14 mouse cellular contexts compared by ENCODE assay signal in genomic region chr13:91591863-91592262, GRCm38 (mm10).
DNase-seq lines count a peak whose midpoint lies in the region; ATAC-seq and TF ChIP-seq lines count a peak whose summit lies in the region.
"Had no signal": no experiment of that assay in that cellular context is flagged by ENCODE, and none has a peak within 500 bp of the region (broad histone marks: within the 10 kb centered on the region; RNA-seq: fewer than 3 reads in every experiment).

No protein-coding gene starts in this region.

- no peak overlapping the region for H3K4me3 ChIP-seq in forebrain, embryonic 13.5 days
- no peak overlapping the region for H3K4me3 ChIP-seq in forebrain, postnatal 0 days (ENCODE audit: low read depth, low read length)
- no peak overlapping the region for H3K4me3 ChIP-seq in cerebellum, adult 2 months (replicated peaks; ENCODE audit: insufficient read depth, low read depth, low read length)
- H3K4me3 ChIP-seq in heart, embryonic 10.5 days, result no peak overlapping the region
- H3K4me3 ChIP-seq: gastrocnemius, adult 2 months; liver, embryonic 15.5 days had no signal

- no peaks in the 10 kb centered on the region for H3K27me3 ChIP-seq in forebrain, embryonic 13.5 days
- no peaks in the 10 kb centered on the region for H3K27me3 ChIP-seq in forebrain, postnatal 0 days (ENCODE audit: insufficient read depth, low read length)
- no peaks in the 10 kb centered on the region for H3K27me3 ChIP-seq in cerebellum, adult 2 months (ENCODE audit: control insufficient read depth, insufficient read depth, low read length)
- H3K27me3 ChIP-seq in heart, embryonic 10.5 days (ENCODE audit: insufficient read depth, poor library complexity, severe bottlenecking), result no peaks in the 10 kb centered on the region
- H3K27me3 ChIP-seq: CH12.LX; liver, embryonic 15.5 days had no signal

- peak; percentile 58; the same call in 1 of the 2 replicates for ATAC-seq in forebrain, embryonic 13.5 days
- no peak for ATAC-seq in forebrain, postnatal 0 days

- no peak overlapping the region for H3K4me2 ChIP-seq in forebrain, embryonic 13.5 days
- no peak overlapping the region for H3K4me2 ChIP-seq in forebrain, postnatal 0 days (ENCODE audit: low read depth)
- H3K4me2 ChIP-seq: liver, embryonic 15.5 days had no signal

- TF ChIP-seq CTCF in forebrain, postnatal 0 days (IDR thresholded peaks at IDR 0.05; ENCODE audit: low read depth), result no peak
- no peak for TF ChIP-seq CTCF in cerebellum, adult 2 months (IDR thresholded peaks at IDR 0.05; ENCODE audit: borderline replicate concordance, insufficient read depth, low read depth, low read length)

- no peak overlapping the region for H3K9ac ChIP-seq in forebrain, embryonic 13.5 days
- no peak overlapping the region for H3K9ac ChIP-seq in forebrain, postnatal 0 days
- H3K9ac ChIP-seq: liver, embryonic 15.5 days had no signal

- H3K4me1 ChIP-seq in forebrain, embryonic 13.5 days, result no peaks in the 10 kb centered on the region
- no peaks in the 10 kb centered on the region for H3K4me1 ChIP-seq in forebrain, postnatal 0 days (ENCODE audit: insufficient read depth)
- peaks cover 4% of the 10 kb centered on the region for H3K4me1 ChIP-seq in cerebellum, adult 2 months (ENCODE audit: control insufficient read depth, insufficient read depth, low read length)
- no peaks in the 10 kb centered on the region for H3K4me1 ChIP-seq in heart, embryonic 10.5 days
- H3K4me1 ChIP-seq: liver, embryonic 15.5 days had no signal

- DNase-seq in forebrain, postnatal 0 days, result no peak
- DNase-seq in layer of hippocampus, adult 11-12 months (ENCODE audit: low spot score), result peak; percentile 29
- DNase-seq in layer of hippocampus, postnatal 25 days (ENCODE audit: extremely low spot score in 1 of 2, low spot score in 1 of 2), result no peak
- DNase-seq in cerebellum, adult 2 months, result peak; percentile 41 to 75
- DNase-seq in layer of hippocampus, adult 8-10 months (ENCODE audit: low spot score in 2 of 2), result peak; percentile 35 to 44
- no peak for DNase-seq in heart, embryonic 10.5 days (ENCODE audit: low spot score)
- no peak for DNase-seq in thymus, adult 18-20 months
- DNase-seq: adrenal gland, postnatal 14 days; gastrocnemius, adult 2 months; heart, postnatal 10 days; lung, postnatal 14 days had no signal

- no peak for TF ChIP-seq POLR2A in cerebellum, adult 2 months (IDR thresholded peaks at IDR 0.05; ENCODE audit: borderline replicate concordance, insufficient read depth, low read length)

- no peak overlapping the region for H3K27ac ChIP-seq in forebrain, embryonic 13.5 days
- no peak overlapping the region for H3K27ac ChIP-seq in forebrain, postnatal 0 days (ENCODE audit: low read depth, low read length)
- no peak overlapping the region for H3K27ac ChIP-seq in cerebellum, adult 2 months (ENCODE audit: insufficient read depth, low read length)
- no peak overlapping the region for H3K27ac ChIP-seq in heart, embryonic 10.5 days
- H3K27ac ChIP-seq: gastrocnemius, adult 2 months; liver, embryonic 15.5 days had no signal

- no peaks in the 10 kb centered on the region for H3K36me3 ChIP-seq in forebrain, embryonic 13.5 days (ENCODE audit: poor library complexity, severe bottlenecking)
- no peaks in the 10 kb centered on the region for H3K36me3 ChIP-seq in forebrain, postnatal 0 days (ENCODE audit: insufficient read depth)
- H3K36me3 ChIP-seq in heart, embryonic 10.5 days, result no peaks in the 10 kb centered on the region
- H3K36me3 ChIP-seq: liver, embryonic 15.5 days had no signal

- no peaks in the 10 kb centered on the region for H3K9me3 ChIP-seq in forebrain, embryonic 13.5 days (replicated peaks)
- no peaks in the 10 kb centered on the region for H3K9me3 ChIP-seq in forebrain, postnatal 0 days (ENCODE audit: low read length)
- H3K9me3 ChIP-seq in heart, embryonic 10.5 days, result no peaks in the 10 kb centered on the region
- H3K9me3 ChIP-seq: liver, embryonic 15.5 days had no signal

- WGBS in forebrain, embryonic 13.5 days, result 63% methylated on average over 4 of the region's 4 CpGs
- 42% methylated on average over 4 of the region's 4 CpGs for WGBS in forebrain, postnatal 0 days
- 16% methylated on average over 4 of the region's 4 CpGs for WGBS in cerebellum, adult 2 months
- 81% methylated on average over 4 of the region's 4 CpGs for WGBS in heart, embryonic 10.5 days

Comparison
In these comparisons a context has a peak if more than half of its experiments do, and no peak if none do; other contexts are left out.
1. DNase-seq: peak in layer of hippocampus, adult 11-12 months (single experiment), cerebellum, adult 2 months (2 of 2) and layer of hippocampus, adult 8-10 months (2 of 2); none in forebrain, postnatal 0 days (single experiment), layer of hippocampus, postnatal 25 days (0 of 2), heart, embryonic 10.5 days (single experiment) and thymus, adult 18-20 months (0 of 2).